Mouse (Mus musculus) forebrain, embryonic 13.5 days (tissue): ENCODE measurements at regions not wholly inside any gene's neighbourhood (a gene's known extent, or its start where the extent isn't known, plus 50 kb on each side); places are given as distances from the start of the nearest gene placed in this dataset.

Experiments
- ATAC-seq: fragments of 200-750 bp; cut with Nextera tagmentation; 2 replicates; pipeline ENCODE4 v1.8.0; 2017
- H3K27ac ChIP-seq: fragments of 300-500 bp; sonication (generic); 2 replicates; pipeline ENCODE4 v1.5.1; 2015; ENCODE audit warnings: inconsistent platforms, mild to moderate bottlenecking, moderate library complexity
- H3K27me3 ChIP-seq: fragments of 300-500 bp; sonication (generic); 2 replicates; pipeline ENCODE4 v1.6.1; 2015; ENCODE audit warnings: mild to moderate bottlenecking, inconsistent platforms
- H3K36me3 ChIP-seq: fragments of 300-500 bp; sonication (generic); 2 replicates; pipeline ENCODE4 v1.6.1; 2015; ENCODE audit warnings: mild to moderate bottlenecking, inconsistent platforms; ENCODE audit not compliant: poor library complexity, severe bottlenecking
- H3K4me1 ChIP-seq: fragments of 300-500 bp; sonication (generic); 2 replicates; pipeline ENCODE4 v1.6.1; 2015; ENCODE audit warnings: inconsistent platforms
- H3K4me2 ChIP-seq: fragments of 300-500 bp; sonication (generic); 2 replicates; pipeline ENCODE4 v1.6.1; 2015; ENCODE audit warnings: inconsistent platforms, mild to moderate bottlenecking, moderate library complexity
- H3K4me3 ChIP-seq: fragments of 300-500 bp; sonication (generic); 2 replicates; pipeline ENCODE4 v1.5.1; 2015; ENCODE audit warnings: mild to moderate bottlenecking, inconsistent platforms
- H3K9ac ChIP-seq: fragments of 300-500 bp; sonication (generic); 2 replicates; pipeline ENCODE4 v1.6.1; 2015; ENCODE audit warnings: mild to moderate bottlenecking, inconsistent platforms
- H3K9me3 ChIP-seq: fragments of 300-500 bp; sonication (generic); replicated peaks from 2 replicates; pipeline ENCODE4 v1.6.1; 2016; ENCODE audit warnings: inconsistent platforms
- WGBS: fragments of 180-500 bp; shearing (Covaris S2); methylation state at CpG from one replicate; pipeline ENCODE4 v1.1.7; 2015; 5-methylcytosine and 5-hydroxymethylcytosine counted together

- Histone ChIP-seq H3K36me3 (no peaks in the 10 kb centered on the region), H3K27me3 (no peaks in the 10 kb centered on the region), H3K9ac (no peak overlapping the region), H3K9me3 (no peaks in the 10 kb centered on the region; the same call in 1 of the 2 replicates), H3K4me1 (no peaks in the 10 kb centered on the region), H3K4me2 (no peak overlapping the region), H3K27ac (no peak overlapping the region), H3K4me3 (no peak overlapping the region)
- 47% methylated on average over 3 of the region's 3 CpGs for WGBS
- no peak for ATAC-seq
Measured at GRCm38 (mm10) chr16:73374608-73375165, 1036.9 kb downstream of the Robo2 start.

- Histone ChIP-seq H3K4me1 (peaks cover 19% of the 10 kb centered on the region; the same call in 1 of the 2 replicates), H3K9ac (no peak overlapping the region), H3K36me3 (no peaks in the 10 kb centered on the region), H3K4me3 (no peak overlapping the region), H3K4me2 (no peak overlapping the region), H3K27ac (peak overlapping the region; percentile 2; the same call in 1 of the 2 replicates), H3K27me3 (no peaks in the 10 kb centered on the region), H3K9me3 (no peaks in the 10 kb centered on the region; the same call in 1 of the 2 replicates)
- peak; percentile 73 for ATAC-seq
- 22% methylated on average over 10 of the region's 10 CpGs for whole genome bisulfite sequencing
Measured at GRCm38 (mm10) chr16:73368607-73369233, 1042.9 kb downstream of the Robo2 start.

- WGBS = 85% methylated on average over 5 of the region's 5 CpGs
- no peak for ATAC-seq
- no peaks in the 10 kb centered on the region for H3K27me3 ChIP-seq
- H3K4me2 ChIP-seq = no peak overlapping the region
- H3K4me1 ChIP-seq = peaks cover 19% of the 10 kb centered on the region; the same call in 1 of the 2 replicates
- no peaks in the 10 kb centered on the region for H3K36me3 ChIP-seq
- H3K9me3 ChIP-seq = no peaks in the 10 kb centered on the region; the same call in 1 of the 2 replicates
- no peak overlapping the region for H3K4me3 ChIP-seq
- H3K27ac ChIP-seq = no peak overlapping the region
- H3K9ac ChIP-seq = no peak overlapping the region
Measured at GRCm38 (mm10) chr16:73367926-73368325, 1043.7 kb downstream of the Robo2 start.

GRCm38 (mm10) chr16:73367226-73367840, 1044.3 kb downstream of the Robo2 start:
- H3K9me3 ChIP-seq = no peaks in the 10 kb centered on the region; the same call in 1 of the 2 replicates
- H3K4me1 ChIP-seq = peaks cover 19% of the 10 kb centered on the region; the same call in 1 of the 2 replicates
- no peak overlapping the region for H3K9ac ChIP-seq
- no peak overlapping the region for H3K27ac ChIP-seq
- 62% methylated on average over 17 of the region's 17 CpGs for WGBS
- H3K4me3 ChIP-seq = no peak overlapping the region
- no peak overlapping the region for H3K4me2 ChIP-seq
- no peaks in the 10 kb centered on the region for H3K27me3 ChIP-seq
- no peaks in the 10 kb centered on the region for H3K36me3 ChIP-seq
- ATAC-seq = 0 out of 2 replicates have a peak, but pooled peaks have one; percentile 37

- 91% methylated on average over 5 of the region's 5 CpGs for WGBS
- no peak for ATAC-seq
- Histone ChIP-seq H3K9ac (no peak overlapping the region), H3K4me3 (no peak overlapping the region), H3K4me2 (no peak overlapping the region), H3K27ac (no peak overlapping the region), H3K4me1 (no peaks in the 10 kb centered on the region), H3K36me3 (no peaks in the 10 kb centered on the region), H3K9me3 (no peaks in the 10 kb centered on the region), H3K27me3 (no peaks in the 10 kb centered on the region)
Measured at GRCm38 (mm10) chr16:73350698-73351097, 1042.6 kb downstream of the Robo1 start.

- no peak overlapping the region for H3K9ac ChIP-seq
- H3K36me3 ChIP-seq = no peaks in the 10 kb centered on the region
- no peaks in the 10 kb centered on the region for H3K4me1 ChIP-seq
- ATAC-seq = no peak
- H3K9me3 ChIP-seq = no peaks in the 10 kb centered on the region
- no peak overlapping the region for H3K4me2 ChIP-seq
- WGBS = 92% methylated on average over 1 of the region's 1 CpGs
- no peak overlapping the region for H3K4me3 ChIP-seq
- no peak overlapping the region for H3K27ac ChIP-seq
- no peaks in the 10 kb centered on the region for H3K27me3 ChIP-seq
Measured at GRCm38 (mm10) chr16:73343941-73344340, 1035.8 kb downstream of the Robo1 start.

- H3K4me3 ChIP-seq = no peak overlapping the region
- no peaks in the 10 kb centered on the region for H3K27me3 ChIP-seq
- H3K4me2 ChIP-seq = no peak overlapping the region
- H3K9ac ChIP-seq = no peak overlapping the region
- no peaks in the 10 kb centered on the region for H3K36me3 ChIP-seq
- WGBS = 80% methylated on average over 3 of the region's 3 CpGs
- H3K4me1 ChIP-seq = no peaks in the 10 kb centered on the region
- H3K9me3 ChIP-seq = no peaks in the 10 kb centered on the region
- ATAC-seq = no peak
- H3K27ac ChIP-seq = no peak overlapping the region
Measured at GRCm38 (mm10) chr16:73343531-73343930, 1035.4 kb downstream of the Robo1 start.

GRCm38 (mm10) chr16:73317644-73318043, 1009.5 kb downstream of the Robo1 start:
- H3K4me2 ChIP-seq = no peak overlapping the region
- H3K9ac ChIP-seq = no peak overlapping the region
- H3K27ac ChIP-seq = no peak overlapping the region
- no peaks in the 10 kb centered on the region for H3K9me3 ChIP-seq
- H3K4me1 ChIP-seq = no peaks in the 10 kb centered on the region
- no peaks in the 10 kb centered on the region for H3K36me3 ChIP-seq
- H3K27me3 ChIP-seq = no peaks in the 10 kb centered on the region
- no peak overlapping the region for H3K4me3 ChIP-seq
- WGBS = 92% methylated on average over 2 of the region's 2 CpGs
- no peak for ATAC-seq

- Histone ChIP-seq H3K9ac (no peak overlapping the region), H3K4me2 (no peak overlapping the region), H3K9me3 (no peaks in the 10 kb centered on the region), H3K36me3 (no peaks in the 10 kb centered on the region), H3K27me3 (no peaks in the 10 kb centered on the region), H3K27ac (no peak overlapping the region), H3K4me3 (no peak overlapping the region), H3K4me1 (no peaks in the 10 kb centered on the region)
- ATAC-seq = no peak
- 68% methylated on average over 5 of the region's 5 CpGs for WGBS
Measured at GRCm38 (mm10) chr16:73310096-73310495, 1002.0 kb downstream of the Robo1 start.

- no peaks in the 10 kb centered on the region for H3K36me3 ChIP-seq
- H3K9ac ChIP-seq = no peak overlapping the region
- no peak overlapping the region for H3K4me2 ChIP-seq
- 75% methylated on average over 11 of the region's 11 CpGs for WGBS
- no peak overlapping the region for H3K27ac ChIP-seq
- ATAC-seq = no peak
- no peak overlapping the region for H3K4me3 ChIP-seq
- no peaks in the 10 kb centered on the region for H3K4me1 ChIP-seq
- no peaks in the 10 kb centered on the region for H3K27me3 ChIP-seq
- H3K9me3 ChIP-seq = no peaks in the 10 kb centered on the region
Measured at GRCm38 (mm10) chr16:73279951-73280350, 971.8 kb downstream of the Robo1 start.

GRCm38 (mm10) chr16:73259691-73260090, 951.6 kb downstream of the Robo1 start:
- no peak for ATAC-seq
- no peaks in the 10 kb centered on the region for H3K36me3 ChIP-seq
- H3K4me2 ChIP-seq = no peak overlapping the region
- 62% methylated on average over 1 of the region's 1 CpGs for WGBS
- H3K27ac ChIP-seq = no peak overlapping the region
- no peaks in the 10 kb centered on the region for H3K4me1 ChIP-seq
- no peaks in the 10 kb centered on the region for H3K27me3 ChIP-seq
- H3K9ac ChIP-seq = no peak overlapping the region
- no peaks in the 10 kb centered on the region; the same call in none of the 2 replicates for H3K9me3 ChIP-seq
- no peak overlapping the region for H3K4me3 ChIP-seq

- H3K4me2 ChIP-seq = no peak overlapping the region
- H3K9ac ChIP-seq = no peak overlapping the region
- no peak overlapping the region for H3K27ac ChIP-seq
- WGBS = 85% methylated on average over 3 of the region's 3 CpGs
- H3K4me1 ChIP-seq = no peaks in the 10 kb centered on the region
- ATAC-seq = no peak
- no peaks in the 10 kb centered on the region for H3K36me3 ChIP-seq
- no peak overlapping the region for H3K4me3 ChIP-seq
- no peaks in the 10 kb centered on the region for H3K27me3 ChIP-seq
- H3K9me3 ChIP-seq = no peaks in the 10 kb centered on the region; the same call in none of the 2 replicates
Measured at GRCm38 (mm10) chr16:73259283-73259682, 951.2 kb downstream of the Robo1 start.
